Mouse (Mus musculus): ENCODE measurements at regions not wholly inside any gene's neighbourhood (a gene's known extent, or its start where the extent isn't known, plus 50 kb on each side); places are given as distances from the start of the nearest gene placed in this dataset.

DNA sequence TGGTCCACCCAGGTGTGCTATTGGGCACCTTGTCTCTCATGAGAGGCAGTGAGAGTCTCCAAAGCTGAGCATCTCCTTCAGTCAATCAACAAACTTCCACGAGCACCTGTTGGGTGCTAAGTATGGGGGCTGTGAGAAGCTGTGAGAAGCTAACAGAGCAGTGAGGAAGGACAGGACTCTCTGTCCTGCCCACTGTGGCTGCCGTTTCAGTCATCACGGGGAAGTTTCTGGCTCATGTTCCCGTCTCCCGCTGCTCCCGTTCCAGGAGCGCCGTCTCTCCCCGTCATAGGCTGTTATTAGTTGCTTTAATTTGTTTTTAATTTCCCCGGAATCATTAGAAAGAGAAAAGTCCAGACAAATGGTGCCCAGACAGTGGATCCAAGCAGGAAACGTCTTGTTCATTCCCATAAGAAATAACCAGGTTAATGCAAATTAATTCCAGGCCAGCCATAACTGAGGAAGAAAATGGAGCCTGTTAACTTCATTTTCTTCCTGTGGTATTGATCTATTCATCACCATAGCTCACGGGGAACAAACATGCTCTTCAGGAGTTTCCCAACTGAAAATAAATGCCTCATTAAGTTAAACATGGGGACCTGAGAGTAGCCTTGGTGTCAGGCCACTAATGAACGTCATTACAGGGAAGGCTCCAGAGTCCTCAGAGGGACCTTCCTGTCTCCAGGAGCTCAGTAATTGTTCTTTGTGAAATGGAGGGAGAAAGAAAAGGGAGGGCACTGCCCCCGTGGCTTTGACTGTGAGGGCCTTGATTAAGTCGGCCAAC lies 70.3 kb downstream of the Matn1 start:
- intact Hi-C loops (cut with DNase I), result no loop called here

DNA sequence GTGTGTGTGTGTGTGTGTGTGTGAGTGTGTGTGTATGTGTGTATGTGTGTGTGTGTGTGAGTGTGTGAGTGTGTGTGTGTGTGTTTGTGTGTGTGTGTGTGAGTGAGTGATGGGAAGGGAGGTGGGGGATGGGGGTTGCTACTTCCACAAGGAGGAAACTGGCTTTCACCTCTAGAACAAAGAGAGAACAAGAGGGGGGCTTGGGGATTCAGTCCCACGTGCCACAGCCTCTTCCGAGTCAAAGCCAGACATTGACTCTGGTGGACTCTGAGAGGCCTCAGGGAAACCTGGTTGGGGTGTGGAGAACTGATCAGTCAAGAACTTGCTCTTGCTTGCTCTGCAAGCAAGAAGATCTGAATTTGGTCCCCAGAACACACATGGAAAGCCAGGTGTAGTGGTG lies 71.0 kb downstream of the Matn1 start:
- intact Hi-C loops (cut with DNase I), result no loop called here

DNA sequence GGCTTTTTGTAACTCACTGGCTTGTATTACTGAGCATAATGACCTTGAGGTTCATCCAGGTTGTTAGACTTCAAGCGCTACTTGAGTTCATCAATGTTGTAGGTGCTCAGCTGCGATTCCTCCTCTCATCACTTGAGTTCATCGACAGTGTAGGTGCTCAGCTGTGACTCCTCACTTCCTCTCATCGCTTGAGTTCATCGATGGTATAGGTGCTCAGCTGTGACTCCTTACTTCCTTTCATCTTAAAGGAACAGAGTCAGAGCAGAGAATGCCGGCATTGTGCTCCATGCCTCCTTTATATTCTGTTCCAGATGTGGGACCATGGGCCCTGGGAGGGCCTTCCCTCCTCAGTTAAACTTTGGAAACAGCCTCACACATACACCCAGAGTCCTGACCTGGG lies 79.4 kb downstream of the Matn1 start:
- intact Hi-C loops (cut with DNase I), result no loop called here

DNA sequence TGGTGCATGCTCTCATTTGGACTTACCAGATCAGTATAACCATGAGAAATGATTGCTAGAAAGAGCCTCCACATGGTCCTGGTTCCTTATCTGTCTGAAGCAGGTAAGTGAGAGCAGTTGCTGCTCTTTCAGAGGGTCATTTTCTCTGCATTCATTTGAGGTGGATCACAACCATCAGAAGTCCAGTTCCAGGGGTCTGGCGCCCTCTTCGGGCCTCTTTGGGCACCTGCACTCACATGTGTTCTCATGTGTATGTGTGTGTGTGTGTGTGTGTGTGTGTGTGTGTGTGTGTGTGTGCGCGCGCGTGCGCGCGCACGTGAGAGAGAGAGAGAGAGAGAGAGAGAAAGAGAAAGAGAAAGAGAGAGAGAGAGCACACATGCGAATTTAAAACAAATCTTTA lies 92.1 kb downstream of the Matn1 start:
- intact Hi-C loops (cut with DNase I), result no loop called here

DNA sequence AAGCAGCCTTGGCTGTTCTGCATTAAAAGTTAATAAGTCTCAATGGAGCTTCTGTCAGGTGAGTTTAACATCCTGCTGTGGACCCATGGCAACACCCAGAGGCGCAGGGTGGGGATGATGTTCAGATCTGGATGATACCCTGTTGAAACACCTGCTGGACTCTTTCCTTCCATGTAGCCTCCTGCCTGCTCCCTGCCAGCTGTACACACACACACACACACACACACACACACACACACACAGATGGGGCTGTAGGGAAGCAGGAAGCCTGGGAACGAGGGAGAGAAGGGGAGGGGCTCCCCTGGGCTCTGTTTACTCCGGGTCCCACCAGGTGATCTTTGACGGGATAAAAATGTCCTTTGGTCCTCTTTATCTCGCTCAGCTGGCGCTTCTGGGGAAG lies 93.0 kb downstream of the Matn1 start:
- intact Hi-C loops (cut with DNase I), result no loop called here

DNA sequence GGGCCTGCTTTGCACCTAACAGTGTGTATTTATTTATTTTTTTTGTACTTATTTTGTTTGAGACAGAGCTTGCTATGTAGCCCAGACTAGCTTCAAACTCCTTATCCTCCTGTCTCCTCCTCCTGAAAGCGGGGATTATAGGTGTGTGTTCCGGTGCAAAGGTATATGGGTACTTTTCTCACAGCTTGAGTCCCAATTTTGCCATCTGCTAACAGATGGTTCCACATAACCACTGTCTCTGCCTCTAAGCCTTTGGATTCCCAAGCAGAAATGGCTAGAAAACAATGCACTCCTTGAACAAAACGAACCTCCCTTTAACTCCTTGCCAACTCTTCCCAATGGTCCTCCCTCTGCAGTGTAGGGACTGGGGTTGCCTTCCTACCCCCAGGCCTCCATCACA lies 95.5 kb downstream of the Matn1 start:
- intact Hi-C loops (cut with DNase I), result no loop called here

DNA sequence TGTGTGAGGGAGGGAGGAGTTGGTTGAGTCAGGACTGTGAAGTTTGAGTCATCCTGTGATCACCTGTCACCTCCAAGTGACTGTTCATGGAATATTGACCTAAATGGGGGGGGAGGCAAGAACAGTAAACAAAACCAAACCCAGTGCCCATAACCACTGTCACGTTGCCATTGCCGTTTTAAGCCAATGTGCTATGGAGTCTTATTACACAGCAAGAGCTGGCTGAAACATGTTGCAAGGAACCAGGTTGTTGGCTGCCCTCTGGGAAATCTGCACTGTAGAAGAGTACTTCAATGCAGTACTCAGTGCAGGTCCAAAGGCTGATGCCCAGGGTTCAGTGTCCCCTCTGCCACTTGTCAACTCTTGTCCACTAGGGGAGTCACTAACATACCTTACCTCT lies 97.0 kb downstream of the Matn1 start:
- intact Hi-C loops (cut with DNase I), result no loop called here

DNA sequence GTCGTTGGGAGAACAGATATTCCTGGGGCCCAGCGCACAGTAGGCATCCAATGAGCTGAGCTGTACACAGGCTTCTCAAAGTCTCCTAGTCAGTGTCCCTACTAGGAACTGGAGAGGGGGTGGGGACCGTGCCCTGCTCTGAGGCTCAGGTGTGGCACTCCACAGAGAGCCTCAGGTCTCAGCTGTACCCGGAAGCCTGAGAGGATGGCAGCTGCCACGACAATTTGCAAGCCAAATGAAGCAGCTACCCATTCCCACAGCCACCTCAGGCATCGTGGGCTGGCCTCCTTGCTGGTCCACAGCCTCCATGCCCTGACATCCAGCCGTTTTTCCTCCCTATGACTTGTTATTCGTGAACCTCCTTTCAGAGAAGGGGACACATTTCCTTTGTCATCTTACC lies 101.9 kb downstream of the Matn1 start:
- intact Hi-C loops (cut with DNase I), result no loop called here

DNA sequence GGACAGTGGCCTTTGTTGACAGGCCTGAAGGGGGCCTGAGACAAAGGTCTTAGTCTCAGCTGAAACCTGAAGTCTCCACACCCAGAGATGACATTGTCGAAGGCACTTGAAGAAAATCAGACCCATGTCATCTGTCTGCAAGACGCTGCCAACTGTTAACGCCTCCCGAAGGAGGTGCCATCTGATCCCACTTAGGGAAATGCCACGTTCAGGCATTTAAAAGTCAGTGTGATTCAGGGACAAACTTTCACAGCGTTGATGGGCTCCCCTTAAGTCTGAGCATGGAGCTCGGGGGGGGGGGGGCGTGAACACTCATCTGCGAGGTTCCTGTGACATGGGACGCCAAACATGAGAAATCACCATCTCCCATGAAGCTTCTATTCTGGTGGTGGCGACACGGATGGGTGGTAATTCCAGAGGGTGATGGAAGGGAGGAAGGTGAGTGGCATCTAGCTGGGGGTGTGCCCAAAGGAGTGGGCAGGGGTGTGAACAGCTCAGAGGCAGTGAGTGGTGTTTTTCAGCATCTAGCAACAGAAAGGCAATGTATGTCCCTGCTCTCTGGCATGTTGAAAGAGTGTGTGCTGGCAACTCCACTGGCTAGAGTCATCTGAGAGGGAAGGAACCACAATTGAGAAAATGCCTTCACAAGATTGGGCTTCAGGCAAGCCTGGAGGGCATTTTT lies 102.9 kb downstream of the Matn1 start:
- intact Hi-C loops (cut with DNase I), result no loop called here

DNA sequence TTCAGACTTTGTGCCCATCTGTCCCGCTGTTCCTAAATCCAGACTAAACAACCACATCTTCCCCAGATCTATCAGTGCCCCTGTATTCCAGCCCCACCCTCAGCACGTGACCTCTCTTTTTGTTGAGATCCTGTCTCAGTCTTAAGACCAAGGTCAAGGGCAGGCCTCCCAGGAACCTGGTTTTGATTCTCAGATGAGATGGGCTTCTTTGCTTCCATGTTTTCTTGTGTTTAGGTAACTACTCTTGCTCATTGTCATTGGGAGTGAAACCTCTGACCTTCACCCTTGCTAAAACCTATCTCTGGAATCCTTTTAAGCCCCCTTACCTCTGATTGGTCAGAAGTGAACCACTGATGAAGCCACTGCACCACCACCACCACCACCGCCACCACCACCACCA lies 112.1 kb downstream of the Matn1 start:
- intact Hi-C loops (cut with DNase I), result no loop called here

DNA sequence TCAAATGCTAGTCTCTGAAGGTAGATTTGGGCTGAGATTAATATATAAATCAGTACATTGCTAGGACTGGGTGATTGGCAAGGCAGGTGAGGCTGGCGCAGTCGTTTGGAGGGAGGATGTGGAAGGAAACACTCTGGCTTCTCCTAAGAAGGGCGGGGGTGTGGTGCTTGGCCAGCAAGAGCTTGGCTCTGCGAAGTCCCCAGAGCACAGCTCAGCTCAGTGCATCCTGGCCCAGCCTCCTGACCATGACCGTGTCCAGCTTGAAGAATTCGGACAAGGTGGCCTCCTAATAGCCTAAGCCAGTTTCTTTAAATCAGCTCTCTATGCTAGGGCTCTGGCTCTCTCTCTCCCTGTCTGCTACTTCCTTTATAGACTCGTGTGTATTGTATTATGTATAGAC lies 115.4 kb downstream of the Matn1 start:
- intact Hi-C loops (cut with DNase I), result no loop called here

DNA sequence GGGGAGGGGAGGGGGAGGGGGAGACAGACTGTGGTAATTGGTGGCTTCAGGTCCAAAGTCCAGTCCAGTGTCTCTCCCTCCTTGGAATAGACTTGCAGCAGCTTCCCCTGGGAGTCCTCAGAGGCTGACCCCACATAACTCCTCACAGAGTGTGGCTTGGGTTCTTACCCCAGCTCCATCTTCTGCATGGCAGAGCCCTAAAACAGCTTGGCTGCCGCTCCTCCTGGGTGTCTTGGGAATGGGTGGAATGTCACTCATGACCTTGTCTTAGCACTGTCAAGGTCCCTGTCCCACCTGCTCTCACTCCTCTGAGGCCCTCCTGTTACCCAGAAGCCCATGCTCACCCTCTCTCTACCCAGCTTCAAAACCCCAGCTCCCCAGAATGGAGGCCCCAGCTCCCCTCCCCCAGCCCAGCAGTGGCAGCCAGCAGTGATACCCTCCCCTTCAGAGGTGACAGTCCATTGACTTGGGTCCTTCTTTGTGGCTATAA lies 116.1 kb downstream of the Matn1 start:
- intact Hi-C loops (cut with DNase I), result no loop called here

DNA sequence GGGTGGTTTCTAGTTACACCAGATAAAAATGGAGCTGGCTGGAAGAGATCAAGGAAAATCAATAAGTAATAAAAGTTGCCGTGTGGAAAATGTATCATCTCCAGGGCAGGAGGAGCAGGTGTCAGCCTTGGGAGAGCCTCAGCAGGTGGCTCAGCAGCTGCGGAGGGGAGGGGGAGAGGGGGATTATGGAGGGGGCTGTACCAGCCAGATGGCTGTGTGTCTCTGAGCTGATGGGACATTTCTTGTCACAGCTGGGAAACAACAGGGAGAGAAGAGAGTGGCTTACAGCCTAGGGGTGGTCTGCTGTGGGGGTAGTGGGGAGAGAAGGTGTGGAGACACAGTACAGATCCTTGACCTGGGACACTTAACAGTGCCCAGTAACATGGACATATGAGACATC lies 116.5 kb downstream of the Matn1 start:
- intact Hi-C loops (cut with DNase I), result no loop called here

DNA sequence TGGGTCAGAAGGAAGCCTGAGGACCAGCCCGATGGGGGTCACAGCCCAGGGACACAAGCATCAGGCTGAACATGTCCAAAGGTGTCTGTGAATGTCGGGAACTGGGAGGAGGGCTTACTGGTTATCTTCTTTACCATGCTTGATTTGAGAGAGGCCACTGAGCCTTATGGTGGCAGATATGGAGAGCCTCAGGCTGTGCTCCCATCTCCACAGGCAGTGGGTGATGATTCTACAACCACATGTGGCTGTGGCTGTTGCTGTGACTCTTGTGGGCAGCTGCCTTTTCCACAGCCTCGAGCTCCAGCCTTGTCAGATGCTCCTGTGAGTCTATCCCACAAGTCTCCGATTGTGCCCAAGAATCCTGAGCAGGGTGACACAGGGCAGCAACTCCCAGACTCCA lies 118.4 kb downstream of the Matn1 start:
- intact Hi-C loops (cut with DNase I), result no loop called here

DNA sequence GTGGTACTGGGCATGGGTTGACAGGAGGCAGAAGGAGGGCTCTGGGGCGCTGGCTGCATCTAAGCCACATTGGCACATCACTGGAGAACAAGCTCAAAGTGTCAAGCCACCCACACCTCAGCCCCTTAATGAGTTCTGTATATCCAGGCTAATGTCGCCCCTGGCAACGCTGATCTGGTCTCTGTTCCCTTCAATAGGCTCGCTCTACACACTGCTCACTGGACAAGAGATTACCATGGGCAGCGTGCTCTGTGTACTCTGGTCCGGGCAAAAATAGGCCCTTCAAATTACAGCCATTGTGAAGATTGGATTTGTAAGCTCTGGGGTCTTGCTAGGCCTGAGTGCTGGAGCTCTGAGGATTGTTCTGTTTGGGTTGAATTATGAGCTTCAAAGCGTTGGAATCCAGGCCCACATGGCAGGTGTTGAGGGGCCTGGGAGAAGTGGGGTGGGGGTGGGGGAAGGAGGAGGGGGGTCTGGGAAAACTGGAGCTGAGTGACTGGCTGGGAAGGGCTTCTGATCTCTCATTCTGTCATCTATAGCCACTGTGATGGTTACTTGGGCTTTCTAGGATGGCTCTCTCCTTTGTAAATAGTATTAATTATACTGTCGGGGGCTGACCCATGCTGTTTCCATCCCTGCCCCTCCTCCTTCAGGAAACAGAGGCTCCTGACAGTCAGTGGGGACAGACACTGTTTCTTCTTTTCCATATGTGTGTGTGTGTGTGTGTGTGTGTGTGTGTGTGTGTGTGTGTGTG lies 122.2 kb downstream of the Matn1 start:
- intact Hi-C loops (cut with DNase I), result no loop called here

DNA sequence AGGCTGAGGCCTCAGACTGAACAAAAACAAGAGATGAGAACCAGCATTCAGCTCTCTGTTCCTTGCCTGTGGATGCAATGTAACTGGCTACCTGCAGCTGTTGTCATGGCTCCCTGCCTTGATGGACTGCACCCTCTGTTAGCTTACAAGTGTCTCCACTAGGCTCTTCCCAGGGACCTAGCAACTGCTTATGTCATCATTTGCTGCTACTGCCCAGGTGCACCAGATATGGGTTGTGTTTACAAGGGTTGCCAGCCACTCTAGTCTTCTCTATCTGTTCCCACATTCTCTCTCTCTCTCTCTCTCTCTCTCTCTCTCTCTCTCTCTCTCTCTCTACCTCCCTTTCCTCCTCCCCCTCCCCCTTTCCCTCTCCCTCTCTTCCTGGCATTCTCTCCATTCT lies 126.4 kb downstream of the Matn1 start:
- intact Hi-C loops (cut with DNase I), result no loop called here

DNA sequence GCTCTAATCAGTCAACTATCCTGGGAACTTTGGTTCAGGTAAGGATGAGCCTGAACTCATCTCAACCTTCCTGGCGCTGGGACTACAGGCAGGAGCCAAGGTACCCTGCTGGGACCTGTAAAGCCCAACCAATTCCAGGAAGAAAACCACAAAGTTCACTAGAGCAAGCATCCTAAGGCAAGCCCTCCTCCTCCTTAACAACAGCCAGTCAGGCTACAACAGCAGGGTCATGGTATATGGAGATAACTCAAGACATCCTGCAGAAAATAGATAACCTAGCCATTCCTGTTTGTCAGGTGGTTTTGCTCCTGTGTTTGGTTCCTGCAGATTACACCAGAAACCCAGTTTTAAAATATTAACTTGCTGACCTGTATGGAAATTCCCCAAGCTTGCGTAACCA lies 128.4 kb downstream of the Matn1 start:
- intact Hi-C loops (cut with DNase I), result no loop called here

DNA sequence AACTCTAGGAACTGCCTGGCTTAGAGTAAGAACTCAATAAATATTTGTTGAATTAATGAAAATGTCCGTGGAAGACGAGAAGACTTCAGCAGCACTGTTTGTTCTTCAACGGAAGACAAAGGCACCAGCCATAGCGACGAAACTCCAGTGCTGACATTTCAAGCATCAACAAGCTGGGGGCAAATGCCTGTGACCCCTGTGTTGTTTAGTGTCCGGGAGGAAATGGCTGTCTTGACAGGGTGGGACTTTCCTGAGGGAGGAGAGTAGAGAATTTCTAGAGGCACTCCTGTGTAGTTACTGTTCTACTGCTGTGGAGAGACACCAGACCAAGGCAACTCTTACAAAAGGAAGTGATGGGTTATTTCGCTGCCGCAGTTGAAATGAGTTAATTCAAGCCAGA lies 129.2 kb downstream of the Matn1 start:
- intact Hi-C loops (cut with DNase I), result no loop called here

DNA sequence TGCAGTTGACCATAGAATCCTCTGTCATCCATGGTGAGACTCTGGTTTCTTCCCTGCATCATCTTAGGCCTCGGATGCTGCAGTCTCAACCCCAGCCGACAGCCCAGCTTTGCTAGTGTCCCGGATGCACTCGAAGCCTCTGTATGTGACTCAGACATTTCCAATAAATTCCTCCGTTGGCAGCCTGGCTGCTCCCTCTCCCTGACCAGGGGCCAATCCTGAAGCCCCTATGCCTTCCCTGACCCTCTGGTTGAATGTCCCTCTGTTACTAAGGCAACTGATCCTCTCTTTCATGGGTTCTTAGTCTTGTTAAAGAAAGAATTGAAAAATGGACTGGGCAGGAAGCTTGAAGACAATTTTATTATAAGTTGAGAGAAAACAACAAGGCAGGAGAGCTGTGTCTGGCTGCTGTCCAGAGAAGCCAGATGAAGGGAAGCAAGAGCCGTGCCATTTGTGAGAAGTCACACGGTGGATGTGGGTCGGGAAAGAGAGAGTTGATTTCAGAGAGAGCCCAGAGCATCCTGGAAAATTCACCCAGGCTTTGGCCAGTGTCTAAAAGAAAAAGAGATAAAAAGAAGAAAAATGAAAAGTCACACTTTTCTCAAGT lies 131.2 kb downstream of the Matn1 start:
- intact Hi-C loops (cut with DNase I), result no loop called here

DNA sequence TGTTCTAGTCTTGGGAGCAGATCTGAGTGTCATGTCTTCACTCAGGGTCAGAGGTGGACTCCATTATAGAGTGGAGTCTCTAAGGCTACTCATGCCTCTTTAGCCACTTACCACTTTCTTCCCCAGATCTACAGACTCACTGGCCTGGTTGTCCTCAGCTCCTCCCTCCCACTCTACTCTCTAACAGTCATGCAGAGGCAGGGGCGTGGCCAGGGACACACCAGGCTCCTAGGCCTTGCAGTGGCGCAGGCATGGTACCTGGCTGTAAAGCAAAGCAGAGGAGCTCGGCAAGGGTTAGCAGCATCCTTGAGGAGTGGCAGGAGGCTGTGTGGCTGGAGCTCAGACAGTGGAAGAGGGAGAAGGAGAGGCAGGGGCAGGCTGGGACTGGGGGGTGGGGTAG lies 132.4 kb downstream of the Matn1 start:
- intact Hi-C loops (cut with DNase I), result no loop called here

DNA sequence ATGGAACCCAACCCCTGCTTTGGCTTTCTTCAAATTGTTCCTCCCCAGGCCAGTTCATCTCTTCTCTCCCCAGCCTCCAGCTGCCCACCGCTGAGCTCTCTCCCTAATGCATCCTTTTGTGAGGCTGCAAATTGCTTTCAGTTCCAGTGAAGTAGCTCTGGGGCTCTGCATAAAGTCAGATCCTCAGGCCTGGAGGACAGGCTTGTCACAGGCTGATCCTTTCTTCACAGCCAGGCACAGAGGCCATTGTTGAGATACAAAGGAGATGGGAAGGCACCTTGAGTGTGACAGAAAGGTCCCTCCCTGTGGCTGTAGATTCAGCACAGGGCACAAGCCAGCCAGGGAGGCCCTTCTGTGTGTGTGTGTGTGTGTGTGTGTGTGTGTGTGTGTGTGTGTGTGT lies 135.9 kb downstream of the Matn1 start:
- intact Hi-C loops (cut with DNase I), result no loop called here

DNA sequence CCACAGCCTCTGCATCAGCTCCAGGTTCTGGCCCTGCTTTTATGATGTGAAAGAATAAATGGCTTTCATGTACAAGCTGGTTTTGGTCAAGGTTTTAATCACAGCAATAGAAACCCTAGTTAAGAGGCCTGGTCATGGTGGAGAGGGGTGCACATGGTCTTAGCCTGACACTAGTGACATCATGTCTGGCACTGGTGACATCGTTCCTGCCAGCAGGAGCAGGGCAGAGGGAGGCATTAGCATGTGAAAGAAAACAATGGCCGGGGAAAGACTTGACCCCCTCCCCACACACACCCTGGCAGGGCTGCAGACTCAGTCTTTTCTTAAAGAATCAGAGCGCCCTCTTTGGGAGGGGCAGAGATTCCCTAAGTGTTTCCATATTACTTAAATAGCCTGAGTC lies 139.2 kb downstream of the Matn1 start:
- intact Hi-C loops (cut with DNase I), result no loop called here
